Mouse (Mus musculus): ENCODE data around the gene Cdkl3. TPM values are rescaled to one million over a fixed set of nuclear protein-coding genes. Genes with fewer than 3 reads are reported as not detected.

The Cdkl3 gene
- polyA plus RNA-seq, 1 experiment: 21.9 TPM

DNA sequence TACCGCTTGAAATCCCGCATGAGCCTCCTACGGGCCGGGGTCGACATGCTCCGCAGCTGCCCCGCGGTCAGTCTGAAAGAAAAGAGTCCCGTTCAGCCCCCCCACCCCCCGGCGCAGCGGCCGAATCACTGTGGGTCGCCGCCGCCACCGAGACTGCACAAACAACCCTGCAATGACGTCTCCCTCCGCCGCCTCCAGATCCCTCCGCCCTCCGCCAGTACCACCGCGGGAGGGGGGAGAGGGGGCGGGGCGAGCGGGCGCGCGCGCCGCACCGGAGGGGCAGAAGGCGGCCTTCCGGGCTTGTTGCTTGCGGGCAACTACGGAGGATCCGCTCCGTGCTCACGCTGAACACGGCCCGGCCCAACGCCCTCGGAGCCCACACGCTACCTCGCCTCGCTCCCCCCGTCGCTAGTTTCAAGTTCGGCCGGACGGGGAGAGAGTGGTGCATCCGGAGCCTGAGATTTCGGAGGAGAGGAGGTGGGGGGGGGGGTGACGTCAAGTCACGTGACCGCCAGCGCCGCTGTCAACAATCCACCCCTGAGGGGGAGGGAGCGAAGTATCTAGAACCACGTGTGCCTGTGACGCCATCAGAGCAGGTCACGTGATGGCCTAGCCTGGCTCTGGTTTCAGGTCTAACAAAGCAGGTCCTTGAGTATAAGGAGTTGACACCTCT is 3.6 kb upstream of the Cdkl3 start, which contains the start of gene Ube2b:
Ube2b (minus strand) TSS at position 473 of the 673 bp plus-strand sequence.
- Histone ChIP-seq H3K4me3 (ENCODE audit: insufficient read depth, low read depth, low read length) (peak within 1 kb of the TSS; percentile 81), H3K4me1 (ENCODE audit: control insufficient read depth, insufficient read depth, insufficient read length, low read length) (peaks cover 8% of the 10 kb centered on the region; the same call in 1 of the 2 replicates), H3K27ac (replicated peaks; ENCODE audit: low read depth, low read length) (peak within 1 kb of the TSS; percentile 99)

DNA sequence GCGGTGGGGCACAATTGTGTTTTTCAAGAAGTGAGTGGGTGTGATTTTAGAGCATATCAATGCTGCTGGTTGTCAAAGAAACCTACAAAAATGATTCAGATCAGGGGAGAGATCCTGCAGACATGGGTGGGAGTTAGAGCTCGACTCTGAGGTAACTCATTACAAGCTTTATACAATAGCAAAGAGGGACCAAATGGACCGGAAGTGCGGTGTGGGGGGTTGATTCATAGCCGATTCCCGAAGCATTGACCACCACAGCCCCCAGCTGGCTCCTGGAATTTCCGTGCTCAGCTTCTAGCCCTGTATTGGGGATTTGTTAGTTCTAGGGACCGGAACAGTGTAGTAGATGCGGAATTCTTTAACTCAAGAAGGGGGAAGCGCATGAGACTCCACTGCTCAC is 2.7 kb upstream of the Cdkl3 start:
- peaks cover 8% of the 10 kb centered on the region; the same call in 1 of the 2 replicates for H3K4me1 ChIP-seq (ENCODE audit: control insufficient read depth, insufficient read depth, insufficient read length, low read length)
- H3K4me3 ChIP-seq (ENCODE audit: insufficient read depth, low read depth, low read length): no peak overlapping the region
- peak overlapping the region; percentile 32; the same call in 1 of the 2 replicates for H3K27ac ChIP-seq (replicated peaks; ENCODE audit: low read depth, low read length)

DNA sequence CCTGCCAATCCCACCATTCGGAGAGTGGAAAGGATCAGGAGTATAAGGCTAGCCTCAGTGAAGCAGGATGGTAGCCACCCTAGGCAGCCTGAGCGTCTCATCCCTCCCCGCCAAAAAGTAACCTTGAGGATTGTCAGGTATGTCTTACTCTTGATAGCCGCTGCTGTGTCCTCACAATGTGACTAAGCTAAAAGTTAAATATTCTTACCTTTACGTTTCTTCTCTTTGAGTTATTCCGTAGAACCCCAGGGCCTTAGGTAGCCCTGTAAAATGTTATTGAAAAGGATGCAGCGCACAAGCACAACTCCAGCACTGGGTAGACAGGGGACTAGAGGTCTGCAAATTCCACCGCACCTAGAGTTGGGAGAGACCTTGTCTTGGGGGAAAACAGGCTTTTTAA is 2.2 kb upstream of the Cdkl3 start:
- Histone ChIP-seq H3K4me1 (ENCODE audit: control insufficient read depth, insufficient read depth, insufficient read length, low read length) (peaks cover 8% of the 10 kb centered on the region; the same call in 1 of the 2 replicates), H3K4me3 (ENCODE audit: insufficient read depth, low read depth, low read length) (no peak overlapping the region), H3K27ac (replicated peaks; ENCODE audit: low read depth, low read length) (no peak overlapping the region)

DNA sequence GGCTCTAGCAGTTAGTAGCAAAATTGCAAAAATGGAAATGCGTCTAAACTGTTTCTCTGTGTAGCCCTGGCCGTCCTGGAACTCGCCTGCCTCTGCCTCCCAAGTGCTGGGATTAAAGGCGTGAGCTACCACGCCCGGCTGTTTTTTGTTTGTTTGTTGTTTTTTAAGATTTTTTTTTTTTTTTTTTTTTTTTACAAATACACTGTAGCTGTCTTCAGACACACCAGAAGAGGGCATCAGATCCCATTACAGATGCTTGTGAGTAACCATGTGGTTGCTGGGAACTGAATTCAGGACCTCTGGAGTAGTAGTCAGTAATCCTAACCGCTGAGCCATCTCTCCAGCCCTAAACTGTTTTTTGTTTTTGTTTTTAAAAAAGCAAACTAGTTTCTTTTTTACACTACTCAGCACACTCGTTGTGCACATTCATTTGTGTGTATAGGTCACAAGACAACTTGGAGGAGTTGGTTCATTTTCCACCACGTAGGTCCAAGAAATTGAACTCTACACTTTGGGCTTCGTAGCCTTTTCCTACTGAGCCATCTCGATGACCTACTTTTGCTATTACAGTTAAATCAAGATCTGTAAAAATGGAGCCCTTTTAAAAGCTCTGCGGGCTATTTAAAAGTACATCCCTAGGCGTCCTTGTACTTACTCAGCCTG is 1.0 kb upstream of the Cdkl3 start:
- Histone ChIP-seq H3K27ac (replicated peaks; ENCODE audit: low read depth, low read length) (peak overlapping the region; percentile 92), H3K4me1 (ENCODE audit: control insufficient read depth, insufficient read depth, insufficient read length, low read length) (peaks cover 8% of the 10 kb centered on the region; the same call in 1 of the 2 replicates), H3K4me3 (ENCODE audit: insufficient read depth, low read depth, low read length) (peak overlapping the region; percentile 65; the same call in 1 of the 2 replicates)

DNA sequence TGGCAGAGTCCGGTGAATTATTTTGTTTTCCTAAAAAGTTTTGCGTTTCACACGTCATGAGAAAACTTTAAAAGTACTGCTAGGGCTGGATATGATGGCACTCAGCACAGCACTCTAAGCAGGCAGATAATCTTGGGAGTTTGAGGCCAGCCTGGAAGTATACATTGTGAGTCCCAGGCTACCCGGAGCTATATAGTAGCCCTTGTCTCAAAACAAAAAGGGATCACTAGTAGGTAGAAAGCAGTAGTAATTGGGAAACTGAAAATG is 583 bp upstream of the Cdkl3 start:
- Histone ChIP-seq H3K27ac (replicated peaks; ENCODE audit: low read depth, low read length) (peak overlapping the region; percentile 92), H3K4me1 (ENCODE audit: control insufficient read depth, insufficient read depth, insufficient read length, low read length) (peaks cover 8% of the 10 kb centered on the region; the same call in 1 of the 2 replicates), H3K4me3 (ENCODE audit: insufficient read depth, low read depth, low read length) (peak overlapping the region; percentile 65)

DNA sequence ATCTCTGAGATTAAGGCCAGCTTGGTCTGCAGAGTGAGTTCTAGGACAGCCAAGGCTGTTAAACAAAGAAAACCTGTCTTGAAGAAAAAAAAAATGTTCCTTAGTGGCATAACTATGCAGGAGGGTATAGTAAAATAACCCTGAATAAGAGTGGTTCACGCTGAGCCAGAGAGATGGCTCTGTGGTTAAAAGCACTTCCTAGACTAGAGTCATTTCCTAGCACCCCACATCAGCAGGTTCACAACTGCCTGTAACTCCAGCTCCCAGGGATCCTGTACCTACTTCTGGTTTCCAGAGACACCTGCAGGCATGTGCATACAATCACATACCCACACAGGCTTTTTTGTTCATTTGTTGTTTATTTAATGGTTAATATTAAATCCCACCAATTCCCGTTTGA is 1.6 kb downstream of the Cdkl3 start:
- peaks cover 5% of the 10 kb centered on the region; the same call in 1 of the 2 replicates for H3K4me1 ChIP-seq (ENCODE audit: control insufficient read depth, insufficient read depth, insufficient read length, low read length)
- no peak overlapping the region for H3K4me3 ChIP-seq (ENCODE audit: insufficient read depth, low read depth, low read length)
- H3K27ac ChIP-seq (replicated peaks; ENCODE audit: low read depth, low read length): no peak overlapping the region

DNA sequence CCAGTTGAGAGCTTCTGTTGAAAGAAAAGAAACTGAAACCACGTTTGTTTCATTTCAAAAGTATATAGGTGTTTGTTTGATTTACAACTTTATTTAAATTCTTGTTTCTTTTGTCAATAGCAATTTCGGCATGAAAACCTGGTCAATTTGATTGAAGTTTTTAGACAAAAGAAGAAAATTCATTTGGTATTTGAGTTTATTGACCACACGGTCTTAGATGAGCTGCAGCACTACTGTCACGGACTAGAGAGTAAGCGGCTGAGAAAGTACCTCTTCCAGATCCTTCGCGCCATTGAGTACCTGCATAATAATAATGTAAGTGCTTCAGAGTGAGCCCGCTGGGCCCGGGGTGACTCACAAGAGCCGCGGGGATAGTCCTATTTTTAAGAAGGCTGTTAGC is 7.0 kb downstream of the Cdkl3 start:
- H3K27ac ChIP-seq (replicated peaks; ENCODE audit: low read depth, low read length): no peak overlapping the region
- no peaks in the 10 kb centered on the region for H3K4me1 ChIP-seq (ENCODE audit: control insufficient read depth, insufficient read depth, insufficient read length, low read length)
- H3K4me3 ChIP-seq (ENCODE audit: insufficient read depth, low read depth, low read length): no peak overlapping the region

DNA sequence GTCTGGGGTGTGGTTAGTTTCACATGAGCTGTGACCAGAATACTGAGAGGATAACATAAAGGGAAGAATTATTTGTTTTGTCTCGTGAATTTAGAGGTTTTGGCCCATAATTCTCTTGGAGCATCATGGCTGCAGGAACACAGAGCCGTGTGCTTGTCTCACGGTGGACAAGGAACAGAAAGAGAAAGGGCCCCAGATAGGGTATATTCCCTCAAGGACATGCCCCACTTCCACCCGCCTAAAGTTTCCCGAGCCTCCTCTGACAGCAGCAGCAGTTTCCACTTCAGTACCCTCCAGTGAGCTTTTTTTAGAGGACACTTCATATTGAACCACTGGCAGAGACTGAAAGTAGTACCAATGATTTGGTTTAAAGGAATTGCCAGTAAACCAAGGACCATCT is 7.5 kb downstream of the Cdkl3 start:
- H3K27ac ChIP-seq (replicated peaks; ENCODE audit: low read depth, low read length): no peak overlapping the region
- no peaks in the 10 kb centered on the region for H3K4me1 ChIP-seq (ENCODE audit: control insufficient read depth, insufficient read depth, insufficient read length, low read length)
- H3K4me3 ChIP-seq (ENCODE audit: insufficient read depth, low read depth, low read length): no peak overlapping the region

DNA sequence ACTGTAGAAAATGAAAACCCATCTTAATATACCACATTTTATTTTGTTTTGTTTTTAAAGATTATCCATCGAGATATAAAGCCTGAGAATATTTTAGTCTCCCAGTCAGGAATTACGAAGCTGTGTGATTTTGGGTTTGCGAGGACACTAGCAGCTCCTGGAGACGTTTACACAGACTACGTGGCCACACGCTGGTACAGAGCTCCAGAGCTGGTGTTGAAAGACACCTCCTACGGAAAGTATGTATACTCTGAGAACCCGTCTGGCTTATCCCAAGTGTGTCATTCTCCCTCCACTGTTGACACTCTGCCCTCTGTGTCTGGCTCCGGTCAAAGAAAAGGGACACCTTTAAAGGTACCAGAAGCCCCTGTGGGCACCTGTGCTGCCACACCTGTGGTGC is 14.2 kb downstream of the Cdkl3 start:
- H3K4me1 ChIP-seq (ENCODE audit: control insufficient read depth, insufficient read depth, insufficient read length, low read length): no peaks in the 10 kb centered on the region
- H3K27ac ChIP-seq (replicated peaks; ENCODE audit: low read depth, low read length): no peak overlapping the region

DNA sequence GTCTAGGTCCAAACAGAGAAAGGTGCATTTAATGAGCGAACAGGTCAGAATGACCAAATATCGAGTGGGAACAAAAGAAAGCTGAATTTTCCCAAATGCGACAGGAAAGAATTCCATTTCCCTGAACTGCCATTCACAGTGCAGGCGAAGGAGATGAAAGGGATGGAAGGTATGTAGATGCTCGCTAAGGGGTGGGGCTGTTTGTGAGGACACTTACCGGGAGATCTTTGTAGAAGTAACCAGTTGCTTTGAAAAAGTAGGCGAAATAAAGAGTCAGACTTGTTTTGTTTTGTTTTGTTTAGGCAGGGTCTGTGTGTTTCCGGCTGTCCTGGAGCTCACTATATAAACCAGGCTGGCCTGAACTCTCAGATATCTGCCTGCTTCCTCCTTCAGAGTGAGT is 28.3 kb downstream of the Cdkl3 start:
- H3K4me1 ChIP-seq (ENCODE audit: control insufficient read depth, insufficient read depth, insufficient read length, low read length): no peaks in the 10 kb centered on the region
- no peak overlapping the region for H3K27ac ChIP-seq (replicated peaks; ENCODE audit: low read depth, low read length)
- H3K4me3 ChIP-seq (ENCODE audit: insufficient read depth, low read depth, low read length): no peak overlapping the region

More for the DNA sequence above, 14.2 kb downstream of the Cdkl3 start:
- H3K4me3 ChIP-seq (ENCODE audit: insufficient read depth, low read depth, low read length): no peak overlapping the region

DNA sequence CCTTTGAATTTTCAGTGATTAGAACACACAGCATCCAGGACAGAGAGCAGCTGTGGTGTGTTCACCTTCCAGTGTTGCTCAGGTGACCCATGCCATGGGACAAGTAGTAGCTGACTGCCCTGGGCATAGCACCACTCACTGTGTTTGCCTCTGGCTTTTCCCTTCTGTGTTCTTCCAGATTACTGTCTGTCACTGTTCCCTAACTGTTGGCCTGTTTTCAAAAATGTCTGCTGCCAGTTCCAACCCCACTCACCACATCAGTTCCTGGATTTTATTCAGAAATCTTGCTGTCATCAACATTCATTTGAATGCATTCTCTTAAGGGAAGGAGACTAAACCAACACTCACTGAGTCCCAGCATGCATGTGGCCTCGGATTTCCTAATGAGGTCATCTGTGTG is 29.9 kb downstream of the Cdkl3 start:
- Histone ChIP-seq H3K4me1 (ENCODE audit: control insufficient read depth, insufficient read depth, insufficient read length, low read length) (no peaks in the 10 kb centered on the region), H3K27ac (replicated peaks; ENCODE audit: low read depth, low read length) (no peak overlapping the region), H3K4me3 (ENCODE audit: insufficient read depth, low read depth, low read length) (no peak overlapping the region)

DNA sequence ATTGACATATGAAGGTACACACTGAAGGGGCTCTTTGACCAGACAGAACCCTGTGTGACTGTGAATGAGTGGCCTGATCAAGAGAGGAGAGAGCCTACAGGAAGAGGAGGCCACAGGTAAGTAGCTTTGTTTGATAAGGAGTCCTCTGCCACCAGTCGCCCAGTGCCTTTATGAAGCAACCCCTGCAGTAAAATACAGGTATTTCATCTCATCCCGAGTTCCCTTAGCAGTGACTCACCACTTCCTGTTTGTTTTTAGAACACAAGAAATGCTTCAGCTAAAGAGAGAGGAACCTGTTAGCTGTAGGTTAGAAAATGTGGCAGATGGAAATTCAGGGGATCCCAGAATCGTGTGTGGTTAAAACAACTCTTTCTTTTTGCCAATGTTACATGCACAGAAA is 31.9 kb downstream of the Cdkl3 start:
- no peak overlapping the region for H3K27ac ChIP-seq (replicated peaks; ENCODE audit: low read depth, low read length)
- no peaks in the 10 kb centered on the region for H3K4me1 ChIP-seq (ENCODE audit: control insufficient read depth, insufficient read depth, insufficient read length, low read length)
- no peak overlapping the region for H3K4me3 ChIP-seq (ENCODE audit: insufficient read depth, low read depth, low read length)

DNA sequence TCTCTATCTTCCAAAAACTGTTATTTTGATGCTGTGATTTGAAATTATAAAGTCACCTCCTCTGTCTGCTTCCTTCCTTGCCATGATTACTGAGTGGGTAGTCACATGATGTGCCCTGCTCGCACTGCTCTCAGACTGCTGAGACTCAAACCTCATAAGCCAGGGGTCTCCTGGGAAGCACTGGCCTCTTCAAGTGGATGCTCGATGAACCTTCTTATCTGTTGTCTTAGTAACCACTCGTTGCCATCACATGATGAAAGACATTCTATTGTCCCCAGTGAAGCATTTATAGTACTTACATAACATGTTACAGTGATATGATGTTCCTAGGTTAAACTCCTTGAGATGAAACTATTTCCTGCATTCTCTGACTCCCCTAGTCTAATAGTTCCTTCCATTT is 33.6 kb downstream of the Cdkl3 start:
- H3K4me1 ChIP-seq (ENCODE audit: control insufficient read depth, insufficient read depth, insufficient read length, low read length): no peaks in the 10 kb centered on the region
- no peak overlapping the region for H3K4me3 ChIP-seq (ENCODE audit: insufficient read depth, low read depth, low read length)
- H3K27ac ChIP-seq (replicated peaks; ENCODE audit: low read depth, low read length): no peak overlapping the region

DNA sequence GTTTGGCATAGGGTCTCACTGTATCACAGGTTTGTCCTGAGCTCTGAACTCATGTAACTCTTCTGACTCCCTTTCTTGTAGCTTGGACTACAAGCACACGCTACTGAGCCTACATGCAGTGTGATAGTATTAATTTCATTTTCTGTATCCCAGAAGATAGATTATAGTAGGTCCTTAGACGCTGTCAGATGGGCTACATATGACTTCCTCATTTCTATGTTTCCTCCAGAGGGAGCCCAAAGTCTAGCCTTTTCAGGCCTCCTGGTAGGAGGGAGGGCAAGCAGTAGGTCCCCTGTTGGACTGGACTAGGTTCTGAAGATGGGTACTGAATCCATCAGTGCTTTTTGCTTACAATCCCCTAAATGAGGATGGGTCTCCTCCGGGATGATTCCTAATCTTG is 39.2 kb downstream of the Cdkl3 start:
- Histone ChIP-seq H3K4me1 (ENCODE audit: control insufficient read depth, insufficient read depth, insufficient read length, low read length) (peaks cover 7% of the 10 kb centered on the region; the same call in 1 of the 2 replicates), H3K4me3 (ENCODE audit: insufficient read depth, low read depth, low read length) (no peak overlapping the region), H3K27ac (replicated peaks; ENCODE audit: low read depth, low read length) (no peak overlapping the region)

DNA sequence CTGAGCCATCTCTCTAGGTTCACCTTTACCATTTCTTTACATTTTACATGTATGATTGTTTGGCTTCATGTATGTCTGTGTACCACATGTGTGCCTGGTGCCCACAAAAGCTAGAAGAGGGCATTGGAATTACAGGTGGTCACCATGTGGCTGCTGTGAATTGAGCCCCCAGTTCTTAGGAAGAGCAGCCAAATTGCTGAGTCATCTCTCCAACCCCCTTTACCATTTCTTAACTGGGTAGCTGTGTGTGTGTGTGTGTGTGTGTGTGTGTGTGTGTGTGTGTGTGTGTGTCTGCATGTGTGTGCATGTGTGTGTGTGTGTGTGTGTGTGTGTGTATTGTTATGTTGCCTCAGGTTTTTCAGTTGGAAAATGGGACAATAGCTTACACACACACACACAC is 40.1 kb downstream of the Cdkl3 start:
- no peak overlapping the region for H3K27ac ChIP-seq (replicated peaks; ENCODE audit: low read depth, low read length)
- peaks cover 7% of the 10 kb centered on the region; the same call in 1 of the 2 replicates for H3K4me1 ChIP-seq (ENCODE audit: control insufficient read depth, insufficient read depth, insufficient read length, low read length)
- no peak overlapping the region for H3K4me3 ChIP-seq (ENCODE audit: insufficient read depth, low read depth, low read length)

Data from brown adipose tissue, adult 24 weeks (tissue).